Mouse (Mus musculus): ENCODE data around the gene Rflna. TPM values are rescaled to one million over a fixed set of nuclear protein-coding genes. Genes with fewer than 3 reads are reported as not detected.

Rflna gene
- total and polyA plus RNA-seq, 3 experiments = not detected

- H3K4me1 ChIP-seq (ENCODE audit: control insufficient read depth in 1 of 2, insufficient read depth in 2 of 2, low read length in 2 of 2) = no peaks in the 10 kb centered on the region
- no peak for DNase-seq (ENCODE audit: low read depth, low spot score)
- H3K9me3 ChIP-seq (replicated peaks; ENCODE audit: insufficient read depth, low read length) = no peaks in the 10 kb centered on the region
These were observed 46.5 kb downstream of the Rflna start for GRCm38 (mm10) chr5:125049481-125049880.

GRCm38 (mm10) chr5:125052237-125052602 is 49.2 kb downstream of the Rflna start:
- H3K36me3 ChIP-seq (ENCODE audit: control insufficient read depth in 1 of 2, insufficient read depth in 2 of 2, low read length in 2 of 2) = no peaks in the 10 kb centered on the region; a peak in 1 of 4 replicates
- no peak overlapping the region for H3K4me3 ChIP-seq (ENCODE audit: control insufficient read depth in 1 of 2, insufficient read depth in 1 of 2, low read depth in 2 of 2, low read length in 2 of 2)
- TF ChIP-seq E2F4 (IDR thresholded peaks at IDR 0.05; ENCODE audit: borderline replicate concordance, low read depth, low read length) = no peak
- no peak for TF ChIP-seq MEF2A (IDR thresholded peaks at IDR 0.05; ENCODE audit: extremely low read depth, insufficient replicate concordance, low read depth, low read length, poor library complexity, severe bottlenecking)
- no peak for TF ChIP-seq POLR2A (IDR thresholded peaks at IDR 0.05; ENCODE audit: control insufficient read depth in 1 of 2, insufficient read depth in 1 of 2, low read depth in 1 of 2, low read length in 2 of 2, poor library complexity in 1 of 2)
- no peak for TF ChIP-seq HCFC1 (IDR thresholded peaks at IDR 0.05; ENCODE audit: low read depth, low read length)
- TF ChIP-seq ZMIZ1 (IDR thresholded peaks at IDR 0.05; ENCODE audit: low read depth, low read length) = no peak
- no peak for TF ChIP-seq EP300 (IDR thresholded peaks at IDR 0.05; ENCODE audit: low read depth in 1 of 2, low read length in 2 of 2)
- DNase-seq (ENCODE audit: low read depth, low spot score) = no peak
- H3K27me3 ChIP-seq (ENCODE audit: control insufficient read depth in 1 of 2, insufficient read depth in 2 of 2, low read length in 2 of 2) = no peaks in the 10 kb centered on the region
- H3K9me3 ChIP-seq (replicated peaks; ENCODE audit: insufficient read depth, low read length) = no peaks in the 10 kb centered on the region
- no peaks in the 10 kb centered on the region for H3K79me2 ChIP-seq (ENCODE audit: control insufficient read depth, insufficient read depth, low read length, poor library complexity)
- no peak overlapping the region for H3K9ac ChIP-seq (ENCODE audit: control insufficient read depth, low read depth, low read length, poor library complexity, severe bottlenecking)
- no peak overlapping the region for H3K27ac ChIP-seq (ENCODE audit: control insufficient read depth, low read depth, low read length)
- no peaks in the 10 kb centered on the region for H3K4me1 ChIP-seq (ENCODE audit: control insufficient read depth in 1 of 2, insufficient read depth in 2 of 2, low read length in 2 of 2)

More at GRCm38 (mm10) chr5:125049481-125049880, 46.5 kb downstream of the Rflna start:
- H3K27ac ChIP-seq (ENCODE audit: control insufficient read depth, low read depth, low read length) = no peak overlapping the region
- H3K9ac ChIP-seq (ENCODE audit: control insufficient read depth, low read depth, low read length, poor library complexity, severe bottlenecking) = no peak overlapping the region
- no peak for TF ChIP-seq E2F4 (IDR thresholded peaks at IDR 0.05; ENCODE audit: borderline replicate concordance, low read depth, low read length)
- no peak for TF ChIP-seq TCF12 (IDR thresholded peaks at IDR 0.05; ENCODE audit: low read depth, low read length)
- TF ChIP-seq GATA1 (IDR thresholded peaks at IDR 0.05; ENCODE audit: low read depth, low read length) = no peak
- no peak for TF ChIP-seq ETS1 (IDR thresholded peaks at IDR 0.05; ENCODE audit: low read depth, low read length)
- TF ChIP-seq POLR2AphosphoS2 (IDR thresholded peaks at IDR 0.05; ENCODE audit: low read length) = no peak
- no peak for TF ChIP-seq CHD2 (IDR thresholded peaks at IDR 0.05; ENCODE audit: low read length)
- no peak for TF ChIP-seq SIN3A (IDR thresholded peaks at IDR 0.05; ENCODE audit: low read length)
- no peak for TF ChIP-seq RCOR1 (IDR thresholded peaks at IDR 0.05; ENCODE audit: low read depth, low read length)
- TF ChIP-seq ZC3H11A (IDR thresholded peaks at IDR 0.05; ENCODE audit: low read depth, low read length) = no peak
- no peak for TF ChIP-seq TBP (IDR thresholded peaks at IDR 0.05; ENCODE audit: low read depth, low read length)
- TF ChIP-seq BHLHE40 (IDR thresholded peaks at IDR 0.05; ENCODE audit: borderline replicate concordance, low read depth, low read length) = no peak
- no peak for TF ChIP-seq NRF1 (IDR thresholded peaks at IDR 0.05; ENCODE audit: insufficient read depth, low read depth, low read length, poor library complexity, severe bottlenecking)
- no peak for TF ChIP-seq SMC3 (IDR thresholded peaks at IDR 0.05; ENCODE audit: low read depth, low read length)
- no peak for TF ChIP-seq ZKSCAN1 (IDR thresholded peaks at IDR 0.05; ENCODE audit: low read depth, low read length)
- TF ChIP-seq ZMIZ1 (IDR thresholded peaks at IDR 0.05; ENCODE audit: low read depth, low read length) = no peak
- no peak for TF ChIP-seq ZNF384 (IDR thresholded peaks at IDR 0.05; ENCODE audit: low read depth, low read length)
- no peak for TF ChIP-seq MAFK (IDR thresholded peaks at IDR 0.05; ENCODE audit: borderline replicate concordance, low read depth, low read length)
- TF ChIP-seq USF2 (IDR thresholded peaks at IDR 0.05; ENCODE audit: borderline replicate concordance in 1 of 2, insufficient read depth in 1 of 2, low read depth in 1 of 2, low read length in 2 of 2) = no peak
- TF ChIP-seq POLR2AphosphoS5 (IDR thresholded peaks at IDR 0.05; ENCODE audit: borderline replicate concordance, low read depth, low read length) = no peak
- H3K4me3 ChIP-seq (ENCODE audit: control insufficient read depth in 1 of 2, insufficient read depth in 1 of 2, low read depth in 2 of 2, low read length in 2 of 2) = no peak overlapping the region
- H3K36me3 ChIP-seq (ENCODE audit: control insufficient read depth in 1 of 2, insufficient read depth in 2 of 2, low read length in 2 of 2) = no peaks in the 10 kb centered on the region; a peak in 1 of 4 replicates
- H3K27me3 ChIP-seq (ENCODE audit: control insufficient read depth in 1 of 2, insufficient read depth in 2 of 2, low read length in 2 of 2) = no peaks in the 10 kb centered on the region
- no peaks in the 10 kb centered on the region for H3K79me2 ChIP-seq (ENCODE audit: control insufficient read depth, insufficient read depth, low read length, poor library complexity)

All from MEL (cell line).